Mouse (Mus musculus) liver, adult 2 months (tissue): ENCODE results near the gene Wipf2.

Source experiments
- CTCF ChIP-seq: fragments of 200-500 bp; IDR thresholded peaks from 2 replicates; pipeline ENCODE4 v1.5.1; 2011; ENCODE audit warnings: low read depth, low read length, control low read depth
- POLR2A ChIP-seq: fragments of 200-500 bp; IDR thresholded peaks from 2 replicates; pipeline ENCODE4 v1.6.1; 2011; ENCODE audit warnings: low read length, control low read depth; ENCODE audit not compliant: insufficient read depth; ENCODE audit errors: extremely low read depth

GRCm38 (mm10) chr11:98930773-98931512 lies 67.5 kb downstream of the Wipf2 start:
- no peak for TF ChIP-seq CTCF
- no peak for TF ChIP-seq POLR2A
